Mouse (Mus musculus): ENCODE measurements around the gene Nmbr. TPM values are rescaled to one million over a fixed set of nuclear protein-coding genes. Genes with fewer than 3 reads are reported as not detected.

The Nmbr gene
- polyA plus RNA-seq, 1 experiment, result not detected

DNA sequence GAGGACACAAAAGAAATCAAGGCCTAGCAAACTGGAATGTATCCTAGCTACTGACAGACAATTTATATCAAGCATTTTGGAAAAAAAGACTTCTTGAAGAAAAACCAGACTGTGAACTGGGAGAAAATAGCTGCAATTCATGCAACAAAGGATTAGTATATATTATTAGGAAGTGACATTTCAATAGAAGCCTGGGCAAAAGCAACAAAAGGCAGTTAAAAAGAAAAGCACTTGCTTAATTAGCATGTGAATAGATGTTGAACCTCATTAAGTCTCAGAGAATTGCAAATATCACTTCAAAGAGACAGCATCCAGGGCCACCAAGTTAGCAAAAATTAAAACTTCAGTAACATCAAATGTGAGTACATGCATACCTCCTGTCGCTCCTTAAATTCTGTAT, 2.2 kb upstream of the Nmbr start:
- Histone ChIP-seq H3K4me3 (ENCODE audit: low read depth, low read length) (no peak overlapping the region), H3K36me3 (ENCODE audit: control insufficient read depth, insufficient read depth, low read length) (no peaks in the 10 kb centered on the region), H3K27me3 (ENCODE audit: control insufficient read depth, insufficient read depth, low read length) (no peaks in the 10 kb centered on the region), H3K27ac (ENCODE audit: insufficient read depth, low read depth, low read length) (no peak overlapping the region), H3K4me1 (ENCODE audit: control insufficient read depth, insufficient read depth, insufficient read length, low read length) (peaks cover 2% of the 10 kb centered on the region; the same call in 1 of the 2 replicates)
- TF ChIP-seq CTCF (IDR thresholded peaks at IDR 0.05; ENCODE audit: extremely low read depth, insufficient read length, insufficient replicate concordance, low read depth, low read length) (no peak), POLR2A (IDR thresholded peaks at IDR 0.05; ENCODE audit: low read depth, low read length) (no peak)
- WGBS, result 85% methylated on average over 1 of the region's 1 CpGs

DNA sequence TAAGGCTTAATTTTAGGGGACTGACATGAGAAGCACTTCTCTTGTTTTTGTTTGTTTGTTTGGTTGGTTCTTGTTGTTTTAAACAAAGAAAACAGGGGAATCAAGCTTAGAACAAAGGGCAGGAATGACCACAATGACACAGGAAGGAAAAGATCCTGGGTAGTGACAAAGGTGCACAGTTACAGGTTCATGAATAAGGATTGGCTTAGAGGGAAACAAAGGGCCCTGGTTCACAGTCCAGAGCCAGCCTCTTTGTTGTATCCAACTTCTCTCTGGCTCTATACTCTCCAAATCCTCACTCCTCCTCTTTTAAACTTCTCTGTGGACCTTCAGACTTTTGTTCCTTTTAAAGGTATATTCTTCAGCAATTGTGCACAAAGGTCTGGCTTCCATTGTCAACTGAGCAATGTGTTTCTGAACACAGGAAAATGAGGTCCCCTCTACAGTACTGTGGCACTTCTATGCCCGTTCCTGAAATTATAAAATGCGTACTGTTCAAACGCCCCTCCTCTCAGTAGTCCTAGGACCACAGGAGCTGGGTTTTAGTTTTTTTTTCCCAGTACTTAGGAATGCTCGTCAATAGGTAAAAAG, 1.5 kb upstream of the Nmbr start:
- H3K36me3 ChIP-seq (ENCODE audit: control insufficient read depth, insufficient read depth, low read length), result no peaks in the 10 kb centered on the region
- H3K27me3 ChIP-seq (ENCODE audit: control insufficient read depth, insufficient read depth, low read length), result no peaks in the 10 kb centered on the region
- no peak for TF ChIP-seq POLR2A (IDR thresholded peaks at IDR 0.05; ENCODE audit: low read depth, low read length)
- no peak for TF ChIP-seq CTCF (IDR thresholded peaks at IDR 0.05; ENCODE audit: extremely low read depth, insufficient read length, insufficient replicate concordance, low read depth, low read length)
- WGBS, result 50% methylated on average over 4 of the region's 4 CpGs
- peaks cover 2% of the 10 kb centered on the region; the same call in 1 of the 2 replicates for H3K4me1 ChIP-seq (ENCODE audit: control insufficient read depth, insufficient read depth, insufficient read length, low read length)
- no peak overlapping the region for H3K4me3 ChIP-seq (ENCODE audit: low read depth, low read length)
- H3K27ac ChIP-seq (ENCODE audit: insufficient read depth, low read depth, low read length), result no peak overlapping the region

DNA sequence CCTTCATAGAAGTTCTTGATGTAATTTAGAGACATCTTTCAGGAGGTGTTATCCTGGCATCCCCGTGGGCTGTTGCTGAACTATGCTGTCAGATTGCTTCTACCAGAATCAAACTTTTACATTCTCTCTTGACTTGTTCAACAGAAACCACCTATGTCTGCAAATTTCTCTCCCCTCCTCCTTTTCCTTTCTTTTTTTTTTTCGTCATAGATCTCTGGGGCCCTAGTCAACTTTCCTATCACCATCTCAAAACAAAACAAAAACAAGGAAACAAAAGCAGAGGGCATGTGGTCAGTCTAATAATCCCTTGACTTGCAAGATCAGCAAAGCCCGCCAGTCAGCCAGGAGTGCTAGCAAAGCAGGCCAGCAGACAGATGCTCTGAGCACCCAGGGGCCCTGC, 12.7 kb downstream of the Nmbr start, which contains the start of gene Gje1:
Gene Gje1, minus strand, starts transcription at position 101 of the 400 bp plus-strand sequence.
- H3K4me1 ChIP-seq (ENCODE audit: control insufficient read depth, insufficient read depth, insufficient read length, low read length), result no peaks in the 10 kb centered on the region
- no peak within 1 kb of the TSS for H3K4me3 ChIP-seq (ENCODE audit: low read depth, low read length)
- no peak for TF ChIP-seq CTCF (IDR thresholded peaks at IDR 0.05; ENCODE audit: extremely low read depth, insufficient read length, insufficient replicate concordance, low read depth, low read length)
- no peak for TF ChIP-seq POLR2A (IDR thresholded peaks at IDR 0.05; ENCODE audit: low read depth, low read length)
- H3K27ac ChIP-seq (ENCODE audit: insufficient read depth, low read depth, low read length), result no peak within 1 kb of the TSS
- 56% methylated on average over 3 of the region's 3 CpGs for WGBS
- no peaks in the 10 kb centered on the region for H3K36me3 ChIP-seq (ENCODE audit: control insufficient read depth, insufficient read depth, low read length)
- no peaks in the 10 kb centered on the region for H3K27me3 ChIP-seq (ENCODE audit: control insufficient read depth, insufficient read depth, low read length)

DNA sequence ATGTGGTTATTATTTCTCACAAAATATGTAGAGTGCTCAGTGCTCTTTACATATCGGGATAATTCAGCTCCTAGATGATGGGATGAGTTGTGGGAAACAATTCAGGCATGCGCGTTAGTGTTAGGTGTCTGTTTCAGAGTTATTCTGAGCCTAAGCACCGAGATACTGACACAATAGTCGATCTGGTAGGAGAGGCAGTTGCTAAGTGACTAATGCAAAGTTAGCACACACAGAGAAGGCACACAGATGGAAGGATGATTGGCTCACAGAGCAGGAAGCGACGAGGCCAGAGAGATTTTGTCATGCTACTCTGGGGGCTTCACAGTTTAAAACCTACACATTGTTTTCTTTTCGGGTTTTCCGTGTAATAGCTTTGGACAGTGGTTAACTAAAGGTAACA, 20.3 kb downstream of the Nmbr start:
- no peaks in the 10 kb centered on the region for H3K27me3 ChIP-seq (ENCODE audit: control insufficient read depth, insufficient read depth, low read length)
- H3K36me3 ChIP-seq (ENCODE audit: control insufficient read depth, insufficient read depth, low read length), result no peaks in the 10 kb centered on the region
- H3K4me3 ChIP-seq (ENCODE audit: low read depth, low read length), result no peak overlapping the region
- 67% methylated on average over 9 of the region's 9 CpGs for WGBS
- no peaks in the 10 kb centered on the region for H3K4me1 ChIP-seq (ENCODE audit: control insufficient read depth, insufficient read depth, insufficient read length, low read length)
- TF ChIP-seq POLR2A (IDR thresholded peaks at IDR 0.05; ENCODE audit: low read depth, low read length), result no peak
- TF ChIP-seq CTCF (IDR thresholded peaks at IDR 0.05; ENCODE audit: extremely low read depth, insufficient read length, insufficient replicate concordance, low read depth, low read length), result no peak
- H3K27ac ChIP-seq (ENCODE audit: insufficient read depth, low read depth, low read length), result no peak overlapping the region

DNA sequence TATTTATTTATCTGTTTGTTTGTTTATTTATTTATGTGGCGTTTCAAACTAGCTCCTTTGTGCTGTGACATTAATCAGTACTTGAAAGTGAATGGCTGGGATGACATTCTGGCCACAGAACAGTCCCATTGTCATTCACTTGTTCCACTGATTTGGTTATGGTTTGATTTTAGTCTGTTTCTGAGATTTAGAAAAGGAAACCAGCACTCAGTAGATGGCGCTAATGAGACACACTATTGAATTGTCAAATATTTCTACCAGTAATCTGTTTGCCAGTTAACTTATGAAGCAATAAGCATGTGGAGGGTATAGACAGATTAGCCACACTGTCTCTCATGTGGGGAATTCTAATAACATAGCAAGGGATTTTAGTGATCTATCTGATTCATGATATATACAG, 28.9 kb downstream of the Nmbr start:
- no peaks in the 10 kb centered on the region for H3K4me1 ChIP-seq (ENCODE audit: control insufficient read depth, insufficient read depth, insufficient read length, low read length)
- no peak overlapping the region for H3K27ac ChIP-seq (ENCODE audit: insufficient read depth, low read depth, low read length)
- no peak overlapping the region for H3K4me3 ChIP-seq (ENCODE audit: low read depth, low read length)
- no peaks in the 10 kb centered on the region for H3K36me3 ChIP-seq (ENCODE audit: control insufficient read depth, insufficient read depth, low read length)
- no peaks in the 10 kb centered on the region for H3K27me3 ChIP-seq (ENCODE audit: control insufficient read depth, insufficient read depth, low read length)
- no peak for TF ChIP-seq CTCF (IDR thresholded peaks at IDR 0.05; ENCODE audit: extremely low read depth, insufficient read length, insufficient replicate concordance, low read depth, low read length)
- TF ChIP-seq POLR2A (IDR thresholded peaks at IDR 0.05; ENCODE audit: low read depth, low read length), result no peak
- 6% methylated on average over 2 of the region's 2 CpGs for WGBS

DNA sequence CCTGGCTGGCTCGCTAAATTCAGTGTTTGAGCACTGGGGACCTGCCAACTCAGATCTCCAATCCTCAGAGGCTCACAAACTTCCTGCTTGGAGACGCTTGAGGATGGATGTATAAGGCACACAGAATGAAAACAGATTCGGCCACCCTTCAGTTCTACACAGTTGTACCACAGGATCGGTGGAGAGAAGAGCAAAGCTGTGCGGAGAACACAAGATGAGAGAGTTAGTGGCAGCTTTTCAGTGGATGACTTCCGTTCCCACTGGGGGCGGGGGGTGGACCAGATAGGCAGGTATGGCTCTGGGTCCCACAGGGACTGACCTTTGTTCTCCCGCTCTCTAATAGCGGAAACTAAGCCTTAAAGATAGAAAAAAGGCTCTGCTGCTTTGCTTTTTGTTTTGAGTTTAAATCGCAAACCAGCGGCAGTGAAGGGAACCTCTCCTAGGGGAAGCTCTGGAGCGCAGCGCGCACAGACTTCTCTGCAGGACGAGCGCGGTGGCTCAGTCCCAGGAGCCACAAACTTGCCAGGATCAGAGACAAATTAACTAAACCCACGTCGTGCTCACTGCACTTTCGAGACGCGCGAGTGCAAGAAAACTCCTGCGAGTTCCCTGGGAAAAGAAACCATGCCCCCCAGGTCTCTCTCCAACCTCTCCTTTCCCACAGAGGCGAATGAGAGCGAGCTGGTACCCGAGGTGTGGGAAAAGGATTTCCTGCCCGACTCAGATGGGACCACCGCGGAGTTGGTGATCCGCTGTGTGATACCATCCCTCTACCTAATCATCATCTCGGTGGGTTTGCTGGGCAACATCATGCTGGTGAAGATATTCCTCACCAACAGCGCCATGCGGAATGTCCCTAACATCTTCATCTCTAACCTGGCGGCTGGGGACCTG, 54.5 kb downstream of the Nmbr start:
- 6% methylated on average over 35 of the region's 35 CpGs for WGBS
- H3K27ac ChIP-seq (ENCODE audit: insufficient read depth, low read depth, low read length), result no peak overlapping the region
- H3K27me3 ChIP-seq (ENCODE audit: control insufficient read depth, insufficient read depth, low read length), result no peaks in the 10 kb centered on the region
- H3K4me1 ChIP-seq (ENCODE audit: control insufficient read depth, insufficient read depth, insufficient read length, low read length), result no peaks in the 10 kb centered on the region
- no peak overlapping the region for H3K4me3 ChIP-seq (ENCODE audit: low read depth, low read length)
- H3K36me3 ChIP-seq (ENCODE audit: control insufficient read depth, insufficient read depth, low read length), result no peaks in the 10 kb centered on the region
- TF ChIP-seq CTCF (IDR thresholded peaks at IDR 0.05; ENCODE audit: extremely low read depth, insufficient read length, insufficient replicate concordance, low read depth, low read length), result no peak
- TF ChIP-seq POLR2A (IDR thresholded peaks at IDR 0.05; ENCODE audit: low read depth, low read length), result no peak

DNA sequence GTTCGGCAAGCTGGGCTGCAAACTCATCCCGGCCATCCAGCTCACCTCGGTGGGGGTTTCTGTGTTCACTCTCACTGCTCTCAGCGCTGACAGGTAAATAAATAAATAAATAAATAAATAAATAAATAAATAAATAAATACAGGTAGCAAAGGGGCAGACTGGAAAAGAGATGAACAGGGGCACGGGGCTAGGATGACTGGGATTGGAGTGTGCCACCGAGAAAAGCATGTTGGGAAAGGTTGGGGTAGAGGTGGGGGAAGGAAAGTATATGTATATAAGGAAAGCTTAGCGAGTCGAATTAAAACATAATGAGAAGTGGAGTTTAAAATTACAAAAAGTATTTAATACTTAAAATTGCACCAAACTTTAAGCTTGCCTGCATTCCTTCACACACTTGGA, 55.2 kb downstream of the Nmbr start:
- H3K27me3 ChIP-seq (ENCODE audit: control insufficient read depth, insufficient read depth, low read length), result no peaks in the 10 kb centered on the region
- no peaks in the 10 kb centered on the region for H3K4me1 ChIP-seq (ENCODE audit: control insufficient read depth, insufficient read depth, insufficient read length, low read length)
- H3K4me3 ChIP-seq (ENCODE audit: low read depth, low read length), result no peak overlapping the region
- WGBS, result 26% methylated on average over 8 of the region's 8 CpGs
- no peaks in the 10 kb centered on the region for H3K36me3 ChIP-seq (ENCODE audit: control insufficient read depth, insufficient read depth, low read length)
- TF ChIP-seq POLR2A (IDR thresholded peaks at IDR 0.05; ENCODE audit: low read depth, low read length) (no peak), CTCF (IDR thresholded peaks at IDR 0.05; ENCODE audit: extremely low read depth, insufficient read length, insufficient replicate concordance, low read depth, low read length) (no peak)
- H3K27ac ChIP-seq (ENCODE audit: insufficient read depth, low read depth, low read length), result no peak overlapping the region

Data from small intestine, adult 2 months (tissue).